Mouse (Mus musculus) heart, embryonic 14.5 days (tissue): ENCODE data around the gene Papss2. TPM values are rescaled to one million over a fixed set of nuclear protein-coding genes. Genes with fewer than 3 reads are reported as not detected.

Experiments used
- ATAC-seq: fragments of 200-750 bp; cut with Nextera tagmentation; 2 replicates; pipeline ENCODE4 v1.8.0; 2017; ENCODE audit warnings: low read depth, moderate TSS enrichment; ENCODE audit not compliant: insufficient number of reproducible peaks, insufficient read depth, low FRiP score
- H3K27ac ChIP-seq, 2 experiments: fragments of 200-500 bp in 1 of 2; fragments of 300-500 bp in 1 of 2; sonication (generic) in 1 of 2; replicated peaks in 1 of 2; 2 replicates each; pipeline ENCODE4 v1.5.1; 2012 to 2014; ENCODE audit warnings: low read depth in 2 of 2, low read length in 2 of 2, control low read depth in 1 of 2, mild to moderate bottlenecking in 1 of 2, mixed read lengths in 1 of 2; ENCODE audit not compliant: control insufficient read depth in 1 of 2, insufficient read depth in 1 of 2
- H3K27me3 ChIP-seq: fragments of 300-500 bp; sonication (generic); 2 replicates; pipeline ENCODE4 v1.6.1; 2014; ENCODE audit warnings: mild to moderate bottlenecking, low read length, control low read depth; ENCODE audit not compliant: control insufficient read depth, insufficient read depth
- H3K36me3 ChIP-seq: fragments of 300-500 bp; sonication (generic); 2 replicates; pipeline ENCODE4 v1.6.1; 2014; ENCODE audit warnings: mild to moderate bottlenecking, control low read depth, low read length, mixed read lengths; ENCODE audit not compliant: control insufficient read depth, insufficient read depth
- H3K4me1 ChIP-seq, 2 experiments: fragments of 200-500 bp in 1 of 2; fragments of 300-500 bp in 1 of 2; sonication (generic) in 1 of 2; 2 replicates each; pipeline ENCODE4 v1.6.1; 2012 to 2014; ENCODE audit warnings: low read length in 2 of 2, control low read depth in 1 of 2, mixed read lengths in 1 of 2; ENCODE audit not compliant: control insufficient read depth in 2 of 2, insufficient read depth in 2 of 2
- H3K4me2 ChIP-seq: fragments of 300-500 bp; sonication (generic); 2 replicates; pipeline ENCODE4 v1.6.1; 2014; ENCODE audit warnings: mild to moderate bottlenecking, low read length
- H3K4me3 ChIP-seq, 2 experiments: fragments of 200-500 bp in 1 of 2; fragments of 300-500 bp in 1 of 2; sonication (generic) in 1 of 2; 2 replicates each; pipeline ENCODE4 v1.5.1; 2012 to 2014; ENCODE audit warnings: low read length in 2 of 2, mild to moderate bottlenecking in 2 of 2, control low read depth in 1 of 2, low read depth in 1 of 2, moderate library complexity in 1 of 2; ENCODE audit not compliant: control insufficient read depth in 1 of 2, insufficient read depth in 1 of 2
- H3K9ac ChIP-seq: fragments of 300-500 bp; sonication (generic); 2 replicates; pipeline ENCODE4 v1.6.1; 2014; ENCODE audit warnings: mild to moderate bottlenecking, low read length
- H3K9me3 ChIP-seq: fragments of 300-500 bp; sonication (generic); 2 replicates; pipeline ENCODE4 v1.6.1; 2016; ENCODE audit warnings: low read length, control low read depth; ENCODE audit not compliant: control insufficient read depth
- WGBS: fragments of 180-500 bp; shearing (Covaris S2); extraction: QIAGEN DNeasy Blood & Tissue Kit; methylation state at CpG from one replicate; pipeline ENCODE4 v1.1.7; 2014; 5-methylcytosine and 5-hydroxymethylcytosine counted together
- polyA plus RNA-seq: library from polyadenylated mRNA; unstranded; fragments of >200 nt; fragmentation: Nextera tagmentation; extraction: Ambion mirVana; gene quantifications from 2 replicates; pipeline ENCODE4 v1.2.1, GENCODE M21; 2014

The Papss2 gene
- polyA plus RNA-seq, 1 experiment from 2014 or later: 10.3 TPM

- H3K36me3 ChIP-seq: 0 out of 2 replicates have a peak, but pooled peaks cover 5% of the 10 kb centered on the region
- ATAC-seq: no peak
- H3K4me3 ChIP-seq: no peak overlapping the region
- H3K4me1 ChIP-seq: peaks cover 1 to 4% of the 10 kb centered on the region in 2 experiments; a peak in 3 of 4 replicates
- H3K27ac ChIP-seq: no peak overlapping the region
- no peaks in the 10 kb centered on the region for H3K27me3 ChIP-seq
- no peak overlapping the region for H3K9ac ChIP-seq
- H3K9me3 ChIP-seq: no peaks in the 10 kb centered on the region
- 84% methylated on average over 3 of the region's 3 CpGs for WGBS
- H3K4me2 ChIP-seq: no peak overlapping the region
Measured at GRCm38 (mm10) chr19:32643642-32644041, 48.1 kb downstream of the Papss2 start.

GRCm38 (mm10) chr19:32645939-32646338 is 50.3 kb downstream of the Papss2 start:
- no peak overlapping the region for H3K9ac ChIP-seq
- peaks cover 0 to 4% of the 10 kb centered on the region in 2 experiments; a peak in 2 of 4 replicates for H3K4me1 ChIP-seq
- H3K4me2 ChIP-seq: no peak overlapping the region
- 0 out of 2 replicates have a peak, but pooled peaks cover 5% of the 10 kb centered on the region for H3K36me3 ChIP-seq
- no peak overlapping the region for H3K4me3 ChIP-seq
- no peaks in the 10 kb centered on the region for H3K9me3 ChIP-seq
- H3K27ac ChIP-seq: no peak overlapping the region
- 90% methylated on average over 7 of the region's 7 CpGs for WGBS
- ATAC-seq: no peak
- no peaks in the 10 kb centered on the region for H3K27me3 ChIP-seq

GRCm38 (mm10) chr19:32646382-32646781 is 50.8 kb downstream of the Papss2 start:
- H3K27ac ChIP-seq: no peak overlapping the region
- H3K27me3 ChIP-seq: no peaks in the 10 kb centered on the region
- 0 out of 2 replicates have a peak, but pooled peaks cover 5% of the 10 kb centered on the region for H3K36me3 ChIP-seq
- no peak overlapping the region for H3K4me3 ChIP-seq
- no peak overlapping the region for H3K9ac ChIP-seq
- no peak overlapping the region for H3K4me2 ChIP-seq
- no peak for ATAC-seq
- H3K9me3 ChIP-seq: no peaks in the 10 kb centered on the region
- H3K4me1 ChIP-seq: peaks cover 0 to 4% of the 10 kb centered on the region in 2 experiments; a peak in 2 of 4 replicates
- WGBS: 92% methylated on average over 3 of the region's 3 CpGs

DNA sequence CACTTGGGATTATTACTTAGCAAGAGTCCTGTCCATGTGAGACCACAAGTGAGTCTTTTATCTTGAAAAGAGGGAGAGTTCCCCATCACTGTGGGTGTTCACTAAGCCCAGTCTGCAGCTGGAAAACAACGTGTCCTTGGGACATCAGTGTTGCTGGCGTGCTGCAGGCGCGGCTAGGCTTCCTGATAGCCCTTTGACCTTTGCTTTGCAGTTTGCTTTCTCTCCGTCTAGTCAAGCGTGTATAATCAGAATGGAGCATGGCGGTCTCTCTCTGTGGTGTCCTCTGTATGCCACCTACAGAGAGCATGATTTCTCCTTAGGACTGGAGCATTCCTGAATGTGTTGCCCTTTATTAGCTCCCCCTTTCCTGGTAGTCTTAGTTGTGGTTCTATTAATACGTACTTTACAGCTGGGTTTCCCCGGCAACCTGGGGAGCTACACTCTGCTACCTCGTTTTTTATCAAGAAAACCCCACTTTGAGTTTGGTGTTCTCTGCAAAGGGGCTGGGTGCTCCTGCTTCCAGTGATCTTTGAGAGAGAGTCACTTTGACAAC is 52.5 kb downstream of the Papss2 start:
- H3K27ac ChIP-seq: no peak overlapping the region
- H3K27me3 ChIP-seq: no peaks in the 10 kb centered on the region
- ATAC-seq: no peak
- no peak overlapping the region for H3K4me3 ChIP-seq
- WGBS: 19% methylated on average over 10 of the region's 10 CpGs
- no peaks in the 10 kb centered on the region for H3K9me3 ChIP-seq
- H3K4me1 ChIP-seq: peaks cover 0 to 4% of the 10 kb centered on the region in 2 experiments; a peak in 2 of 4 replicates
- H3K9ac ChIP-seq: no peak overlapping the region
- 0 out of 2 replicates have a peak, but pooled peaks cover under 1% of the 10 kb centered on the region for H3K36me3 ChIP-seq
- no peak overlapping the region for H3K4me2 ChIP-seq

GRCm38 (mm10) chr19:32651046-32651445 is 55.5 kb downstream of the Papss2 start:
- no peak overlapping the region for H3K4me2 ChIP-seq
- H3K27ac ChIP-seq: no peak overlapping the region
- H3K4me1 ChIP-seq: peaks cover 0 to 4% of the 10 kb centered on the region in 2 experiments; a peak in 2 of 4 replicates
- H3K9ac ChIP-seq: no peak overlapping the region
- no peak for ATAC-seq
- H3K4me3 ChIP-seq: no peak overlapping the region
- no peaks in the 10 kb centered on the region for H3K27me3 ChIP-seq
- WGBS: 91% methylated on average over 5 of the region's 5 CpGs
- H3K9me3 ChIP-seq: no peaks in the 10 kb centered on the region
- H3K36me3 ChIP-seq: no peaks in the 10 kb centered on the region

GRCm38 (mm10) chr19:32653122-32653521 is 57.5 kb downstream of the Papss2 start:
- WGBS: 76% methylated on average over 5 of the region's 5 CpGs
- H3K36me3 ChIP-seq: no peaks in the 10 kb centered on the region
- no peaks in the 10 kb centered on the region for H3K9me3 ChIP-seq
- no peaks in the 10 kb centered on the region for H3K27me3 ChIP-seq
- no peak overlapping the region for H3K4me2 ChIP-seq
- ATAC-seq: no peak
- no peak overlapping the region for H3K27ac ChIP-seq
- H3K4me3 ChIP-seq: no peak overlapping the region
- no peak overlapping the region for H3K9ac ChIP-seq
- H3K4me1 ChIP-seq: peaks cover 0 to 2% of the 10 kb centered on the region in 2 experiments; a peak in 1 of 4 replicates

GRCm38 (mm10) chr19:32653630-32654362 is 58.2 kb downstream of the Papss2 start:
- Histone ChIP-seq H3K4me3 (no peak overlapping the region), H3K4me2 (no peak overlapping the region), H3K27ac (no peak overlapping the region), H3K36me3 (no peaks in the 10 kb centered on the region), H3K4me1 (no peaks in the 10 kb centered on the region), H3K27me3 (no peaks in the 10 kb centered on the region), H3K9ac (no peak overlapping the region), H3K9me3 (no peaks in the 10 kb centered on the region)
- ATAC-seq: no peak
- 67% methylated on average over 7 of the region's 7 CpGs for WGBS
